Mouse (Mus musculus): ENCODE measurements at regions not wholly inside any gene's neighbourhood (a gene's known extent, or its start where the extent isn't known, plus 50 kb on each side); places are given as distances from the start of the nearest gene placed in this dataset.

DNA sequence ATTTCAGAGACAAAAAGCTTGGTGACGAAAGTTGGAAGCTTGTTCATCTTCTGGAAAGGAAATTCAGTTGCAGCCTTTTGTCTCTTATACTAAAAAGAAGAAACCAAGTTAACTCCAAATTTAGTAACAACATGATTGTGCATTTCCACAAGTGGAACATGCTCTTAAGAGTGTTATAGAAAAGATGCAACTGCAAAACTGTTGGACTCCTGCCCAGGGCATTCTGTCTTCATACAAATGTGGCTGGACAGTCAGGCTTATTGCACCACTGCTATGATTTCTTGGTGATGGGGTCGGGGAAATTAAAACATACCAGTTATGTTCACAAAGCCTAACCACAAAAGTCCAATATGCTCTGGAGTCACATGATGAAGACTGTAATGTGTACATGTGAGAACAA lies 194.8 kb downstream of the Gm5447 start:
- DNase-seq, result peak; percentile 27

DNA sequence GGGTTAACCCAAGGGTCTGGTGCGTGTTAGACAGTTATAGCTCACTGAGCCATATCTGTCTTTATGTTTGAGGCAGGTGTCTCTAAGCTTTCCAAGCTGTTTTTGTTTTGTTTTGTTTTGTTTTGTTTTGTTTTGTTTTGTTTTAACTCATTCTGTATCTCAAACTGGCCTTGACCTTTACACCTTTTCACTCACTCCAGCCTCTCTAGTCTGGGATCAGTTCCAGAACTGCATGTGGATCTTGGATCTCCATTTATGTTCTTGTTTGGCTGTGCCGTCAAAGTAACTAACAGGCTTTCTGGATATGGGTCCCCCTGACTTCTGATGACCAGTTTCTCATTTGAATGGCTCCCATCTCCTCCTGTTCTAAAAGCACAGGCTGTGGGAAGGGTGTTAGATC lies 197.7 kb downstream of the Gm5447 start:
- DNase-seq, result no peak

DNA sequence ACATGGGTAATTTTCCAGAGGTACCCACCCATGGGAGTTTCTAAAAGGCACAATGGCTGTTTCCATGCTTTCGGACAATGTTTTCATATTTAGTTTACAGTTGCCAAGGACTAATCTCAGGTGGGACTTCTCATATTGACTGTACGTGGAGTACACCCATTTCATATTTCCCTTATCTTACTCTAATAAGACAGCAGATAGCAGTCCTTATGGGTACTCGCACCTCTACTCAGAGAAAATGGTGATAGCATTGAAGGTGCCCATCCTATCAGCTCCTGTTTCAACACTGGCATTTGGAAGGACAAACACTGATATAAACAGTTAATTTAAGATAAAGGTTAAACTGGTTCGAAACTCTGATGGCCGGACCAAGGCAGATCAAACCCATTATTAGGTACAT lies 198.6 kb downstream of the Gm5447 start:
- DNase-seq, result no peak

DNA sequence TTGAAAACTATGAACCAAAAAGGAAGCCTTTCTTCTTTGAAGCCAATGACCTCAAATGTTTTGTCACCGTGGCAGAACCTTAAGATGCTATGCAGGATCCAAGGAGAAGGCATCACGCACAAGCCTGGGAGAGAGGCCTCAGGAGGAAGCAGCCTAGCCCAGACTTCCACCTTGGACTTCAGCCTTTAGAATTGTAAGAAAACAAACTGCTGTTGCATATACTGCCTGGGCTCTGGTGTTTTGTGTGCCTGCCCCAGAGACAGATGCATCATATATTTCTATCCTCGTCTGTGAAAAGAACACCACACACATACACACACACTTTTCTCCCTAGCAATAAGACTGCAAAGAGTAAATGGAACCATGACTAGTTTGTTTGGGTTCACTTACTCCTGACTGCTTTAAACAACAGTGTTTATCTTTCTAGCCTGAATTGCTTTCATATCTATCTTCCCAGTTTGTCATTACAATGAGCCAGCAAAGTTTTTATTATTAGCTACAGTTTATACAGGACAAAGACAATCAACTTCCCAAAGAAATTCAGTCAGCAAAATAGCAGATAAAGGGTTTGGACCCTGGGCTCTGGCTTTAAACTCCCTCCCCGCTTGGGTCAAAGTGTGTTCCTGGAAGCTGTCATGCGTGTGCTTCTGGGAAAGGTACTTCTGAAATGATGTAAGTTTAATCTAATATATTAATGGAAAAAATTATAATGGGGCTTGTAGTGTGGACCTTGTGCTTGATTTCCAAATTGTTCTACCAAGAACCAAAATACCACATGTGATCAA lies 204.2 kb downstream of the Gm5447 start:
- DNase-seq, result no peak

DNA sequence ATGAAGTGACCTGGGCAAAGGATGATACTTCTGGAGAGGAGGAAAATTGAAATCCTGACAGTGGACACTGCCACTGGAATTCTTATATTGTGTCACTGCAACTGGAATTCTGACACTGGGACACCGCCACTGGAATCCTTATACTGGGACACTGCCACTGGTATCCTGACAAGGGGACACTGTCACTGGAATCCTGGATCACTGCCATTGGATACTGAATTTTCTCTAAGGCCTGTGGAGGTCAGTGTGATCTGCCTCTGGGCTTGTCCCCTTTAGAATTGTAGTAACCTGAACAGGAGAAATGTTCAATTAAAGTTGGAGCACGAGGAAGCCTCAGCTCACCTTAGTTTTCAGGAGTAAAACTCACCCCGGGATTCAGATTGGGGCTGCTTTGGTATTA lies 205.0 kb downstream of the Gm5447 start:
- no peak for DNase-seq

DNA sequence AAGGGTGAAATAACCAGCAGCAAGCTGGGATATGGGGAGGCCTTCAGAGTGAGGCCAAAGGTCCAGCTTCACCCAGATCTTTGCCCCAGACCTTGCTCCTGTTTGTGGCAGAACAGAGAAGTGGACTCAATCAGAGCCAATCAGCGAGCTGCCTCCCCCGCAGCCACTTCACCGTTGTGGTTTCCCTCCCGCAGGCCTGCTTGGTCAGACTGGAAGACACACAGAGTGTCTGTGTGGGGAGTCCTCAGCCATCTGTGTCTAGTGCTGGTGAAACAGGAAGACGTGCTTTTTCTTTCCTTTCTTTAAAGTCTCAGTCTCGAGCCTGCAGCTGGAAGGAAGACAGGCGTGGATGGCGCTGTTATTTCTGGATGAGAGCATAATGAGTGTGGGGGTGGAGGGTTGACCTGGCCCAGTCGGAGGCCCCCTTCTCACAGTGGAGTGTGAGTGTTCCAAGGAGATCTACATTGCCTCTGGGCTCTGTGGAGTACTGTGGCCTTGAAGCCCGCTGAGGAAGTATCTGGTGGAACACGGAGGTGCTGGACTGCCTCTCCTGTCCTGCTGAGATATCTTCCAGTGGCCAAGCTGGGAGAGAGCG lies 205.5 kb downstream of the Gm5447 start:
- DNase-seq, result peak; percentile 12

DNA sequence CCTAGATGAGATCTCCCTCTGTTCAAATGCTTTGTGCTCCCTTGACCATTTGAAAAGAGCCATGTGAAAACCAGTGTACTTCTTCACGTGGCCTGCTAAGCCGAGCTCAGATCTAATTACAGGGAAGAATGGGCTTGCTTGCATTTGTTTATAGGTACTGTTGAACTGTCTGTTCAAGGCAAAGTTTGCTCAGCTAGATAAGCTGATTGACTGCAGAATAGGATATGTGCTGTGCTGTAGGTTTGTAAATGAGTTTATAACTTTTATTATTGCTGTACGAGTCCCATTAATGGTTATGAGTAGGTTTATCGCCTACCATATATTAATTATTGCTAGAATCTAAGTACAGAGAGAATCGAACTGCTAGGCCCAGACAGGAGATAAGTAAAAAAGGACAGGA lies 207.5 kb downstream of the Gm5447 start:
- DNase-seq, result no peak

DNA sequence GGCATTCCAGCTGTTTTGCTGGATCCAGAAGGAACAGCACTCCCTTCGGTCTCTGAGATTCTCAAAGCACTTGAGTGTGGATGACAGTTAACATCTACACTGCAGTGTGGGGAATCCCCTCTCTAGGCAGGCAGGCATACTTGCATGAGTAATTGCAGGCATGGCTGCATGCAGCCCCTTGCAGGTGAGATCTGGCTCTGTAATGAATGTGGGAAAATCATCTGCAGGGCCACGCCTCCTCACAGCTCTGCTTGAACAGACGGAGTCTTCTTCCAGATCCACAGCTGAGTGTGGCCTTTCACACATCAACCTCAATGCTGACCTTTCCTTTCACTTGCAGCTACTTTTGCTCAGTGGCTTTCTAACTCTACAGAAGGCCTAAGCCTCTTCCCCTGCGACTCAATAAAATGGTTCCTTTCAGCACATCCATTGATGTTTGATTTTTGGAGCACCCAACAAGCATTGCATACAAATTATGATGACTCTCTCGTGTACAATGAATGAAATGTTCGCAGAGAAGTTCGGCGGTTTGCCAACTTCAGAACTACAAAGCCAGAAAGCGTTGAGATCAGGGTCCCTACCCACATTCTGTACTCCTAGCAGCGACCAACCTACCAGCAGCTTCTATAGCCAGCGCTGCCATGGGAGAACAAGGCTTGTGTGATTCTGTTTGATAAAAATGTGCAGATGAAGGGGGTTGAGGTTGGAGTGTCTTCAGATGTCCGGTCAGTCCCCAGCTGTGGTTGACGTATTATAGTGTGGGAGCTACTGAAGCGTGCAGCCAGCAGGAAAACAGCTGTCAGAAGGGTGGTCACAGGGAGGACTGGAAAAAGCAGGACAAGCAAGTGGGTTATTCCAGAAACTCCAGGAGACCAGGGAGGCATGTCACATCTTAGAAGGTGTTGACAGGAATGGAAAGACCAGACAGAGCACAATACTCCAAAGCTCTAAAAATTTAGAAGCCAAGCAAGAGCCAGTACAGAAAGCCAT lies 211.1 kb downstream of the Gm5447 start:
- peak; percentile 16 for DNase-seq

DNA sequence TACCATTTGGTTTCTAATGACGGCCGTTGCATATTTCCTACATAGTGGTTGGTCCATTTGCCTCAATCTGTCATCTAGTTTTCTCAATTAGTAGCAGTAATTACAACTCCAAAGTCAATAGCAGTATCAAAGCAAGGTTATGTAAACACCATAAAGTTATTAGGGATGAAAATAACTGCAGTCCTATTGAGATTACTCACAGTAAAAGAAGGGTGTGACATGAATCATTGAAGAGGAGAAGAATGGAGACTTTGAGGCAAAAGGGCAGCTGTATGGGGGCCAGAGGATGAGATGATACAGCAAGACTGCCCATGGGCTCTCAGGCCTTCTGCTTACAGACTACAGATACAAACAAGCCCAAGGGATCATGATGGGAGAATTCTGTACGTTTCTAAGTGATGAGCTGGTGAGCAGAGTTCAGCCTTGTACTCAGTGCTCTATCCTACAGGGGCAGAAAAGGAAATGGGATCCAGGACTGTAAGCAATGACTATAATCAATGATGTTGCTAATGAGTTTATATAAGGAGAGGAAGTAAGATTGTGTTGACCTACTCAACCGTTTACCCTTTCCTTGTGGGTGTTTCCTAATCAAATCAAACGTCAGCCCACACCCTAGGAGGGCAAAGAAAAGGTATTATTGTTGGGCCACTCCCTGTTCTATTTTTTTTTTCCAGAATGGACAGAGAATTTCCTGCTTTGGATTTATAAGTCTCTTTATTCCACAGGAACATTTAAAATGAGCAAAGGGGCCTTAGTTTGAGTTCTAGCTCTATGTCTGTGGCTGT lies 213.0 kb downstream of the Gm5447 start:
- no peak for DNase-seq

DNA sequence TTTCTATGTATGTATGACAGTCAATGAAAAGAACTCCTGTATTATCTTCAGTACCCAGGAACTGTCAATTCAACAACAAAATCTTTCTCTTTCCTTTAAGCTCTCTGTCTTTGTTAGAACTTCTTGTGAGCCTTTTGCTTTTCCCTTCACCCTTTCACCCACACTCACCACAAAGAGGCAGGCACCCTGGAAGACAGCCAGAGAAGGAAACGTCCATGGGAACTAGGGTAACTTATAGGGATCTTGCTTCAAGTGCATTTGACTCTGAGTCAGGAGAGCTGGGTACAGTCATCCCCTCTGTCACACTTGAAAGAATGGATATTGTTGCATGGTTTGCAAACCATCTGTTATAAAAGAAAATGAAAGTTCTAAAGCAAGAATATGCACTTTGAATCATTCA lies 215.1 kb downstream of the Gm5447 start:
- DNase-seq, result no peak

DNA sequence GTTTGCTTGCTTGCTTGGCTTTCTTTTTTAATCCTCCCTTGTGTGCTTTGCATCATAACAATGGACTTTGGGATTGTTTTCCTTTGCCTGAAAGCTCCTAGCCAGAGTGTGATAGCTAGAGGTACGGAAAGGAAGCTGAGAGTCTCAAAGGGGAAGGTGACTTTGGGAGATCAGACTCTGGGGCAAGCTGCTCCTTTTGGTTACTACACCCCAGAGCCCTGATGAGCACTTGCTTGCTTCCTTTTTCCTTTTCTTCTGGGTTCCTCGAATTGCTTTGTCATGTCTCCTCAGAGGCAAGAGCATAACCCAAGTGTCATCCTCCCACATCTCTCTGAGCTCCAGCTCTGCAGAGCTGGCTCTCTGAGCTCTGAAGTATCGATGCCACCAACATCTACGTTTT lies 216.0 kb downstream of the Gm5447 start:
- no peak for DNase-seq

DNA sequence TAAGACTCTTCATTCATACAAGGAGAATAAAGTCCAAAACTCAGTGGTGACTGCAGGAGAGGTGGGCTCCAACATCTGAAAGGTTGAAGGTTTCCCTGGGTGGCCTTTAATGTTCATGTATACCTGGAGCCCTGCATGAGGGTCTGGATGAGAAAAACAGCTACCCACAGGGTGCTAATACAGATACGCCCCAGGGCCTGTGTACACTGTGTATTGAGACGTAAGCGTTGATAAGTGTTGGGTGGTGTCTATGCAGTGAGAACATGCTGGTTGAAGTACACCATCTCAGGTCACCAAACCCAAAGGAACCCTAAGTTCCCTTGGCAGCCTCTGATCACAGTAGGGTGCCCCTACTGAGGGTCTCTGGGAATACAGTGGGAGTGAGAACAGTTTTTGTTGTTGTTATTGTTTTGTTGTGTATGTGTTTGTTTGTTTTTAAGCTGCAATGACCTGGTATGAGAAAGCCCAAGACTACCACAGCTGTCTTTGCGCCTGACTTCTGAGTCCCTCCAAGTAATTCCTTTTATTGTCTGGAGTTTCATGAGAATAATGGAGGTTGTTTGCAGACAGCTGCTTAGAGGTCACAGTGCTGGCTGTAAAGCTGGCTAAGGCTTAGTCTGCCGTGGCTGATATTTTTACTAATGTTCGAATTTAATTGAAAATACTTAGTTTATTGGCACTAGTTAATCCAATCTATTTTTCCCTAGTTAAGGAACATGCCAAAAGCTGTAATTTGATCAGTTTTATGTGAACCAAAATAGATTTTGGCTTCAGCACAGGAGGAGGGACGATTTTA lies 217.5 kb downstream of the Gm5447 start:
- DNase-seq, result no peak

DNA sequence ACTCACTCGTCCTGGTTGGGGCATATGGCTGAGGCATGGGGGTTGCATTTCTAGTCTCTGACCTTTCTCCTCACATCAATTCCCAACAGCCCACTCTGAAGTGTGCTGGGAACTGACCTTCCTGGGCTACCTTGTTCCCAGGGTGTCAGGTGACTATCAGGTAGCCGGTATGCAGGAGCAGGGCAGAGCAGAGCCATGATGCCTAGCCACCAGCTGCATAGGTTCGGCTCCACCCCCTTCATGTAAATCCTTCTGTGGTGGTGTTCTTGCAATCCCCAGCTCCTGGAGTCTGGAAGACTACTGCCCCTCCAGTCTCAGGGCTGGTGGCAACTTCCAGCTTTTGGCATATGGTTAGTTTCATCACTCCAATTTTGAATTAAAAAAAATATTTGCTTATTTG lies 221.0 kb downstream of the Gm5447 start:
- DNase-seq, result no peak

DNA sequence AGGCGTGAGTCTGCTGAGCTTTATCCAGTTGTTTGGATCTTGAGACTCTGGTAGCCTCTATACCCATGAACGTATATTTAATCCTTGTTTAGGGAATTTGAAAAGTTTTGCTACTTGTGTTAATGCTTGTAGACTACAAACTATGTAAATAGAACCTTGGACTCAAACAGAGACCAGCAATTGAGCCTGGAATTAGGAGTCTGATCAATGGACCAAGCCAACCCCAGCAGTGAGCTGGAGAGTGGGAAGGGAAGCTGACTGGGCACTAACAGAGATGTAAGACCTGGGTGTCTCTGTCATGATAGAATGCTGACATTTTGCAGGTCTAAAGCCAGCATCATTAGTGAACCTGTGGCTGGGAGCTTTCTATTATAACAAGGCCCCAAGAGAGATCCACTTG lies 222.5 kb downstream of the Gm5447 start:
- no peak for DNase-seq

DNA sequence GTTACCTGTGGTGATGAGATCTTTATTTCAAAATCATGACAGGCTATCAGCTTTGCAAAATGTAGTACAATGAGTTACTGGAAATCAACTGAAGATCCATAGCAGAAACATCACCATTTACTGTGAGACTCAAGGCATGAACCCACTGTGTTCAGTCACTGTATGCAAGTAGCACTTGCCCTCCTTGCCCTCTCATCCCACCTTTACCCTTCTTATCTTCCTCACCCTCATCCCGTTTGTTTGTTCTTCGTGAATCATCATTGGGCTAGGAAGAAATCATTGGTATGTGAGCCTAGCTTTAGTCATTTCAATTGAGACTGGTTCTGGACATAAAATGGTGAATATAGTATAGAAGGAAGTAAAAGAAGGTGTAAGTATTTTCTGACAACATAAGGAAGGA lies 223.6 kb downstream of the Gm5447 start:
- DNase-seq, result no peak

DNA sequence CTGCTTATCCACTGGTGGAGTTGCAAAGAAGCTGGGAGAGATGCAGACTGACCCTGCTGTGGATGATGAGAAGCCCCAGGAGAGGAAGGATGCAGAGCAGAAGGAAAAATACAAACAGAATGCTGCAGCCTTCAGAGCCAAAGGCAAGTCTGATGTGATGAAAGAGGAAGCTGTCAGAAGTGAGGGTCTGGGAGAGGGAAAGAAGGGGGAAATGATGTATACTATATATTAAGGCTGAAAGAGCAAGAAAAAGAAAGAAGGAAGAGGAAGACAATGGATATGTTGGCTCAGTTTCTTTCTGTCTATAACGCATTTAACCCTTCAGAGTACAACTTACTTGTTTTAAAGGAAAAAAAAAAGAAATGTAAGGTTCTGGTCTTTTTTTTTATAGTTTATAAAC lies 225.4 kb downstream of the Gm5447 start:
- DNase-seq, result no peak

DNA sequence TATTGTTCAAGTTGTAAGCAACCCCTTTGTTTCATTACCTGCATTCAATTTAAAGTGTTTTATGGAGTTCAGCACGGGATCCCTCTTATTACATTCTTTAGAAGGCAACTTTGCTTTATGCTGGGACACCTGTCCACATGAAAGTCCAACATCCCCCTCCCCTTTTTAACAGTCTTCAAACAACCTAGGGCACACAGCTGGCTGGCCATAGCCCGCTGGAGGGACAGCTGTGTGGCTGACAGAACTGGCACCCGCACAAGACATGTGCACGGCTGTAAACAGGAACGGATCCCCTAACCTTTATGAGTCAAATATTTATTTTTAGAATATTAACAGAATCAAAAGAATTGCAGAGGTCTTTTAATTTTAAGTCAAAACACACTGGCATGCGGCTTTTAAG lies 230.1 kb downstream of the Gm5447 start:
- peak; percentile 52 for DNase-seq

DNA sequence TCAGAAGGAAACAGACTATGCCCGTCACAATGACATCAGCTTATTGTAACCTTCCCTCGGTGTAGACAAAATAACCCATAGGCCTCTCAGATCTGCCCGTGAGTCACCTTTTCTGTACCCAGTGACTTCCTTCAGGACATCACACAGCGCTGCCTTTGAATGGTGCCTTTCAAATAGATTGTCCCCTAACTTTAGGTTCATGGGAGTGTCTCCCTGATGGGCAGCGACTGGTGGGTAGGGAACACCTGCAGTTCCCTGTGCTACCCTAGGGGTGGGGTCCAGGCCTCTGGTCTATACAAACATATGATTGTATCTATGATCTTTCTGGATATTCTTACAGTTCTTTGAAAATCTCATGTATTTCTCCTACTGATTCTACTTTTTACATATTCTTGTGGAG lies 232.4 kb downstream of the Gm5447 start:
- DNase-seq, result no peak

DNA sequence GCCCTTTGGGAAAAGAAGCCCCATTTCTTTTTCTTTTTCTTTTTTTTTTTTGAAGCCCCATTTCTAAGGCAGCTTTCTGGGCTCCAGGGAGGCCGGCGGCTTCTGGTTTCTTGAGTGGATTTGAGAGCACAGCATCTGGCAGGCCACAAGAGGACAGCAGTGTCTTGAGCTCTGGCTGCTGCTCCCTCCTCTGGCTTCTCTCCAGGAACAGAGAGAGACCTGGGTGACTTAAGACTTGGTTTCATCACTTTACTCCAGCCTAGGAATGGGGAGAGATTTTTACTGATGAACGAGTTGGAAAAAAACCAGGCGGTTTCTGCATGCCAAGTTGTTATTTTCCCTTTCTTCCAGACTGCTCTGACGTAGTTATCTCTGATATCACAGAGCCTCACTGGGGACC lies 233.7 kb downstream of the Gm5447 start:
- peak; percentile 68 for DNase-seq

DNA sequence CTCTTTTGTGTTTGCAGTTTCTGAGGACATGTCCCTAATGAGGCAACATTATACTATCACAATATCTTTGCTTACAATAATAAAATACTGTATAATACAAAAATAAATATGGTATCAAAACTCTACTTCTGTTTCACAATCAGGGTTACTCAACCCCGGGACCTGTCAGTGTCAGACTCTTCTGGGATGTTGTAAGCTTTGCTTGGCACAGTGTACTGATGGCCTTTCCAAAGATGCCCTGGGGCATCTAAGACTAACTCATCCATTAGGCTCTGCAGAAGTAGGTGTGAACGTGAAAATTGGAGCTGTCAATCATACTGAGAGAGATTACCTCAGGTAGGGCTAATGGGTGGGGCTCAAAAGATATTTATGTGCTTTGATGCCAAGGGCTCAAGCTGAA lies 249.0 kb downstream of the Gm5447 start:
- no peak for DNase-seq

DNA sequence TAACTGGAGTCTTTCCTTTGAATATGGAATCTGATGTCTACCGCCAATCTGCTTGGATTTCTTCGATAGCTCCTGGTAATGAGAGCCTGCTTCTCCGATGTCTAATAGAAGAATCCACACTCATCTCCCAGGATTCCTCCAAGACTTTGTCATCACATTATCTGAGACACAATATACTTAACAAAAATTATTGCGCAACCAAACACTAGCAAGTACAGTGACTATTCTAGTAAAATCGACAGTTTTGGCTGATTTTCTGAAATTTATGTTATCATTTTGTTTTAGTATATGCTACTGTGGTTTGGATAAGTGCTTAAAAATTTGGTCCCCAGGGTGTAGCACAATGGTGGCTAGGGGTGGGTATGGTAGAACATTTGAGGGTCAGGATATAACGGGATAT lies 266.5 kb downstream of the Gm5447 start:
- DNase-seq, result no peak

DNA sequence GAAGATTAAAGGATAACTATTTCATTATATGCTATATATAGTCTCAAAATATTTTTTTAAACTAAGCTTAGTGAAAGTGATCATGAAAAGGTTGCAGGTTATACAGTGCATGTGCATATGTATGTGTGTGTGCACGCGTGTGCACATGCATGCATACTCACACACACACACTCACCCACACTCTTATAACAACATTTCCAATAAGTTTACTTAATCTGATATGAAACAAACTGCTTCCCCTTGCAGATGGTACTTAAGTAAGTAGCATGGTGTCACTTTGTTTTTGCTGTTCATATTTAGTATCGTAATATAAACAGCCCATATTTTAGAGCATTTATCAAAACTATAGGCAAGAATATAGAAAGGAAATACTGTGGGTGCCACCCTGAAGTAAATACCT lies 275.0 kb downstream of the Gm5447 start:
- no peak for DNase-seq

Measured in lung, postnatal 14 days (tissue).